Mouse (Mus musculus): ENCODE measurements around the gene Sit1.
"Not testable (repeated sequence)": the region's sequence is repeated elsewhere in the genome, so short reads cannot be mapped to it uniquely, and the experiment has no call there.

The Sit1 gene

DNA sequence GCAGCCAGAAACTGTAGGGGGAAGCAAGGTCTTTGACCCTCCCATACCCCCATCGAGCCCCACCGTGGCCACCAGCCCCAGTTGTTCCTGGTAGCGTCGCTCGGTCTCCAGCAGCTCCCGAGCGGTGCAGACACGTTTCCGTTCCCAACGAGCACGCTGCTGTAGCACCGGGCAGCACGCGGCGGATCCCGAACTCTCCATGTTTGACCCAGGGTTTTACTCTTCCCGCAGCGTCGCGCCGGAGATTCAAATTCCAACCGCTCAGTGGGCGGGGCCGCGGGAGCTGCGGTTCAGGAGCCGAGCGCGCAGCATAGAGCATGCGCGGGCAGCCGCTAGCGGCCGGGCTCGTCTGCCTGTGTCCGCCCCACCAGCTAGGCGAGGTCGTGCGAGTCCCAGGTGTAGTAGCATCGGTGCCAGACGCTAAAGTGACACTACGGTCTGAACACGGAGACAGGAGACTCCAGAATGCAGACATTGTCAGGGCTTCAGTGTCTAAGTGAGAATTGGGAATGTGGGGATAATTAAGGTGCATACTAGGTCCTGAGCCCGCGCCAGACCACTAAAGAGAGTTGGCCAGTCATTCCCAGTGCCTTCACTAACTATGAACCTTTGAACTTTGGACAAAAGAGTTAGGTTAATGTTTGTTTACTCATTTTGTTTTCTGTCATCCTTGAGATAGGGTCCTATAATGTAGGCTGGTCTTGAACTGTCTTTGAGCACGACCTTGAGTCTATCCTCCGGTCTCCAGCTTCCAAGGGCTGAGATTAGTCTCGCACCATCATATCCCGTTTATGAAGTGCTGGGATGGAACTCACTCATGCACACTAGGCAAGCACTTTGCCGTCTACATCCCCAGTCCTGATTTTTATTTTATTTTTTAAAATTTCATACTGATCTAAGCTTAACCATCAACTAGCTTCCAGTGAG is 16.1 kb upstream of the Sit1 start, which contains the start of gene Arhgef39:
Arhgef39 (minus strand) TSS at position 289 of the 927 bp plus-strand sequence.
- DNase-seq (ENCODE audit: low spot score): peak; percentile 84

DNA sequence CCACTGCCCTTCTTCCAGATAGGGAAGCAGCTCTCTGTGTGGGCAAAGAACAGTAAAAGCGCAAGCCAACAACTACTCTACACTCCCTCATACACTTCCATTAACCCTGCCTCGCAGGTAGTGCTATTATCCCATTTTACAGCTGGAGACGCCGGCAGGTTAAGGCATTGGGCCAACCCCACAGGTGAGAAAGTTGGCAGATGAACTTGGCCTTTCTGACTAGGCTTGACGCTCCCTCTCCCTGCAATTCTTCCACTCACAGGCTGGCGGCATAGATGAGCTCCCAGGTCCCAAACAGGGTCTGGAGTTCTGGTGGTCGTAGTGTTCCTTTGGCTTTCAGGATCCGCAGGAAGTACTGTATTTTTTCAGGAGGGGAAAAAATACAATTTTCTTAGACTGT is 15.4 kb upstream of the Sit1 start:
- no peak for DNase-seq (ENCODE audit: low spot score)

DNA sequence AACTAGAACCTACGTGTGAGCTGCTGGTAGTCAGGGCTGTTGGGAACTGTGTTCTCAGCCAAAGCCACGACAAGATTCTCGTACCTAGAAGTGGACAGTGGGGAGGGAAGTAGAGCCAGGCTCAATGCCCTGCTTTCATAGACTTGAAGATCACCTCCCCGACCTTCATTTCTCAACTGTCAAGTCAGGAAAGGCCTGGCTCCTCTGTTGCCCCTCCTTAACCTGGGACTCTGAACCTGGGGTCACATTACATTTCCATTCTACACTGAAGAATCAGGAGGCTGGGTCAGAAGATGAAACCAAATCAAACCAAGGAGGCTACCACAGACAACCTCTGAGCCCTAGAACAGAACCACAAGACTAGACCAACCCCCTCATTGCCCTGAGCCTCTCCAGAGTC is 14.4 kb upstream of the Sit1 start:
- no peak for DNase-seq (ENCODE audit: low spot score)

GRCm38 (mm10) chr4:43497405-43497804 is 13.9 kb upstream of the Sit1 start:
- no peak for DNase-seq (ENCODE audit: low spot score)

DNA sequence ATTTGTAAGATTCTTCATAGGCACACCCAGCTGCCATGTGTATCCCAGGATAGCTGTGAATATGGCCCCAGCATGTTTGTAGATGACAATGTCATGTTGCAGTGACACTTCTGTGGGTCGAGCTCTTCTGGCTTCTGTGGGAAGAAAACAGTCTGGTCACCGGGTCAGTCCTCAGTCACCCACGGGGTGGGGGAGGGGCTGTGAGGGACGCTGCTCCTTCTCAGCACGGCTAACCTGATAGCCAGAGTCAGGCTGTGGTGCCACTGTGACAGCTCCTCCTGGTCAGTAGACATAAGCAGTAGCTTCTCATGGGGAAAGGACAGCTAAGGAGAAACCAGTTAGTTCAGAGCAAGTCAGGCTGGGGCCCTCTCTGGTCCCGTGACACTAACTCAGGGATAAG is 13.1 kb upstream of the Sit1 start:
- DNase-seq (ENCODE audit: low spot score): no peak

GRCm38 (mm10) chr4:43493846-43494240 is 10.3 kb upstream of the Sit1 start:
- DNase-seq (ENCODE audit: low spot score): no peak

GRCm38 (mm10) chr4:43493186-43493845 is 9.8 kb upstream of the Sit1 start:
- peak; percentile 94 for DNase-seq (ENCODE audit: low spot score)

DNA sequence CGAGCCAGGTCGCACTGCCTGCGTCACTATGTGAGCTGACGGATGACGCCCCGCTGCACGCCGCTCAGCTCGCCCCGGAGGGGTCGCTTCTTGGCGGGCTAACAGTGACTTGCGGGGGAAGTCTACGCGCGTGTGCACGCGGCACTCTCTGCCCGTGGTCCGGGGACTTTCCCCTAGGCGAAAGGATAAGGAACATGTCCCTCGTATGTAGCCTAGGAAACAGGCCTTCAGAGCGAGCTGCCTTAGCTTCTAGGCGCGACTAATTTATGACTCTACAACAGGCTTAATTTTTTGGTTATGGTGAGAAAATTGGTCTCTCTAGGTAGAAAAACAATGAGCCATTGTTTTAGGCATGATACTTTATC is 9.3 kb upstream of the Sit1 start, which contains the start of gene Ccdc107:
Ccdc107 (plus strand) TSS at position 80 of the 365 bp plus-strand sequence.
- DNase-seq (ENCODE audit: low spot score): peak; percentile 94

- DNase-seq (ENCODE audit: low spot score): peak; percentile 30
Observed at GRCm38 (mm10) chr4:43492101-43492820, 8.7 kb upstream of the Sit1 start.

DNA sequence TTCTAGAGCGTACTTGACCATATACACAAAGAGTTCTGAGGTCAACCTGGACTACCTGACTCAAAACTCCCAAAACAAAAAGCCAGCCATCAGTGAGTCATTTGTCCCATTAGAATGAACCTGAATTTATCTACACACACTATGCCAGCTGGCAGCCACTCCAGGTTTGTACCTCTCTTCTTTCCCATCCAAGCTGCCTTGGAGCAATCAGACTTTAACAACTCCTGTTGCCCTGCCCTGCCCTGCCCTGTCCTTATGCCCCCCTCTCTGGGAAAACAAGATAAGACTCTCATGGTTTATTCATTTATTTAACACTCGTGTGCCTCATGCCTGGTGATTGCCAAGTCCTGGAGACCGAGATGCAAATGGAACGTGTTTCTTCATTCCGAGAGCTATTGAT is 7.3 kb upstream of the Sit1 start:
- no peak for DNase-seq (ENCODE audit: low spot score)

GRCm38 (mm10) chr4:43489611-43490010 is 6.1 kb upstream of the Sit1 start:
- DNase-seq (ENCODE audit: low spot score): no peak

GRCm38 (mm10) chr4:43485666-43486065 is 2.1 kb upstream of the Sit1 start:
- DNase-seq (ENCODE audit: low spot score): not testable (repeated sequence)

DNA sequence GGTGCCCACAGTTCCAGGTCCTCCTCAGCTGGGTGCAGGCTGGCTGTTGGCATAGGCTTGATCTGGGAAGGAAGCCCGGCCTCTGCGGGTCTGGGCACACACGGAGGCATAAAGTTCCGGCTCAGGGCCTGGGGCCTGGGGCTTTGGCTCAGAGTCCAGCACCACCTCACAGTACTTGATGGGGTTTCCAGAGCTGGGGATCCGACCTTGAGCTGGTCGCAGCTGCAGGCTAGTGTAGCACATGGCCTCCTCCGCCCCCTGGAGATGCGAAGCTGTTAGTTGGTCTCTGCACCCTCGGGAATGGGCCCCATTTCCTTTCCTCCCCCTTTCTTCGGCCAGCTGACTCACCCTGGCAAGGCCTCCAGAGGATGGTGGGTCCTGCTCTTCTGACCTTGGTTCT is 943 bp downstream of the Sit1 start:
- DNase-seq (ENCODE audit: low spot score): no peak

DNA sequence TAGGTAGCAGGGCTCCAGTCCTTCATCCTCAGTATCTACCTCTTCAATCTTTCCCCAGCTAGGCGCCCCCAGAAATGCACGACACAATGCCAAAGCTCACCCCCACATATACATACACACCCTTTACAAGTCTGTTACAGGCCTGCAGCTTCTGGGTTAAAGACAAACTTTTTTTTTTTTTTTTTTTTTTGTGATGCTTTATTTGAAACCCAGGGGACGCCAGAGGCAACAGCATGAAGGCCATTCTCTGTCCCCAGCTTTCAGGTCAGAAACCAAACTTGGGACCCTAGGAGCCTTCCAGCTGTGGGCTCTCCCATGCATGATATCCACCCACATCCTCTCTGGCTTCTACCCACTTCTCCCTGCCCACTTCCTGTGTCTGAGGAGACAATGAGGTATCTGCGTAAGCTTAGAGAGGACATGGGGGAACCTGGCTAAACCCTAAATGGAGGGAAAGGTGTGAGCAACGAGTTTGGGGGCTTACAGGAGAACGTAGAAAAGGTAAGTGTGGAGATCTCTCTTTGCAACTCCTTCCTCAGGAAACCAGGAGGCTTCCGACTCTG is 1.6 kb downstream of the Sit1 start:
- DNase-seq (ENCODE audit: low spot score): no peak

DNA sequence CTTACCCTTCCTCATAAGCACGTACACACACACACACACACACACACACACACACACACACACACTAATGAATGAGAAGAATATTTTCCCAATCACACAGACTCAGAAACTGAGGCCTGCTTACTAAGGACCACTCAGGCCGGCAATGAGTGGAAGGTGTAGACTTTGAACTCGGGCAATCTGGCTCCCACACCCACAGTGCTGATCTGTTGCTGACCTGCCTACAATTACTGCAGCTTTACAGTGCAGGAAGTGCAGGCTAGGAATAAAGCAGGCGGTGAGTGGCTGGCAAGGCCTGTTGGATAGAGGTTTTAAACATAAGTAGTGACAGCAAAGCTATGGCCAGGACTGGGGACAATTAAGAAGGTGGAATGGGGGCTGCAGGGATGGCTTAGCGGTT is 2.5 kb downstream of the Sit1 start:
- DNase-seq (ENCODE audit: low spot score): no peak

- peak; percentile 76 for DNase-seq (ENCODE audit: low spot score)
Observed at GRCm38 (mm10) chr4:43478906-43479832, 4.4 kb downstream of the Sit1 start.

DNA sequence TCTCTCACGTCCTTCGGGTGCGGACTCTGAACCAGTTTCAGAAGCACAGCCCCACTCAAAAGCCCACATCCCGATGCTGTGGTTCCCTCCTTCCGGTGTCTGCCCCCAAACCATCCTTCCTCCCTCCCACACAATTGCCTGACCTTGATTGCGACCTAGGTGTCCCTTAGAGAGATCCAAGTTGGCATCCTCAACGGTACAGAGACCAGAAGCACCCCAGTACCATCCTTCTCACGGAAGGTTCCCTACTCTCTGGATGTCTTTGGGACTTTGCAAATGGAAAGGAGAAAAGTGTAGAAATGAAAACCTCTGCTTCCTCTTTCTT is 5.0 kb downstream of the Sit1 start:
- no peak for DNase-seq (ENCODE audit: low spot score)

DNA sequence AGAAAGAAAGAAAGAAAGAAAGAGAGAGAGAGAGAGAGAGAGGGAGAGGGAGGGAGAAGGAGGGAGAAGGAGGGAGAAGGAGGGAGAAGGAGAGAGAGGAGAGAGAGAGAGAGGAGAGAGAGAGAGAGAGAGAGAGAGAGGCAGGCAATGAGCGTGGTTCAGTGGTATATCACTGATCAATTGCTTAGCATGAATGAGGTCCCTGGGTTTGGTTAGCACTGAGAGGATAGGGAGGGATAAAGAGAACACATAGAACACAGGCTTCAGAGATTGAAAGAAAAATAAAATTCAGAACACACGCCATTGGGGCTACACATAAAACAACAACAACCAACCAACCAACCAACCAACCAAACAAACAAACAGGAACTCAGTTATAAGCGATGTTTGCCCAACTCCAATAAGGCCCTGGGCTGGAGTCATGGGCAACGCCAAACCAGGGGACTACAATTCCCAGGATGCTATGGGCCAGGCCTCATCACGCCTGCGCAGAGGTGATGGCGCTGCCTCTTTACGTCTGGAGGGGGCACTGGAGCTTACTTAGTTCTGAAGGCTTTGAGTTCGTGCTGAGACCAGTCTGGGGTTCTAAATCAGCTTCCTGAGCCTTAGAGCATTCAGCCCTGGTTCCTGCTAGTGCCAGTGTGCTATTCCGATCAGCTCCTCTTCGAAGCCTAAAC is 5.5 kb downstream of the Sit1 start:
- peak; percentile 90 for DNase-seq (ENCODE audit: low spot score)

DNA sequence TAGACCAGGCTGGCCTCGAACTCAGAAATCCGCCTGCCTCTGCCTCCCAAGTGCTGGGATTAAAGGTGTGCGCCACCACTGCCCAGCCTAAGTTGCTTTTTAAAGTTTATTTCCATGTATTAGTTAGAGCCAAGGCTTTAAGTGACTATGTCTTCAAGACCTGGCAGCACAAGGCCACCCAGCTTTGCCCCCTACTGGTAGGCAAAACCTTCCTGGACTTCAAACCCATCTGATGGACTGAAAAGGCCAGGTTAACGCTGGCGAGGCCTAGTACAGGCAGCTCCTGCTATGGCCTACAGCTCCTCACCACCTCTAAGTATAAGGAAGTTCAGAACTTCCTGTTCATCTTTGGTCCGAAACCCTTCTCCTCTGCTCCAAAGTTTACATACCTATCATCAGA is 6.9 kb downstream of the Sit1 start:
- DNase-seq (ENCODE audit: low spot score): no peak

- no peak for DNase-seq (ENCODE audit: low spot score)
Observed at GRCm38 (mm10) chr4:43473636-43474035, 9.9 kb downstream of the Sit1 start.

DNA sequence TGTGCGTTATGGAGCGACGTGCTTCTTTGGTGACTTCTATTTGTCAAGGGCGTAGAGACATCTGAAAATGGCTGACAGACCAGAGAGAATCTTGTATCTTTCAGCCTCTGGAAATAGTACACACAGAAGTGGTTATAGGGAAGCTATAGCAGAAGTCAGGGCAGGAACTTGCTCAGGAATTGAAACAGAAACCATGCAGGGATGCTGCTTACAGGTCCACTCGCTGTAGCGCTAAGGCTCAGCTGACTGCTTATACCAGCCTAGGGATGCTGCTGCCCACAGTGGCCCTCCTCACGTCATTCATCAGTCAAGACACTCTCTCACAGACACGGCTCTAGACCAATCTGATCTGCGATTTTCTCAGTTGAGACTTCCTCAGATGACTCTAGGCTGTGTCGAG is 13.2 kb downstream of the Sit1 start:
- no peak for DNase-seq (ENCODE audit: low spot score)
